Mouse (Mus musculus) Patski (cell line): Measurements from ENCODE around the gene Ucn2. TPM values are rescaled to one million over a fixed set of nuclear protein-coding genes. Genes with fewer than 3 reads are reported as not detected.

Experiments
- ATAC-seq: fragments of 100-300 bp; one replicate; pipeline ENCODE4 v1.8.0; 2021
- CTCF ChIA-PET: fragments of 350-600 bp; sonication (Branson Sonifier 250); formaldehyde crosslinking; loops from one replicate; lab custom pipeline; 2022; ENCODE audit warnings: inconsistent platforms; lab: Charles Lee
- POLR2A ChIA-PET: fragments of 350-600 bp; sonication (Branson Sonifier 250); formaldehyde crosslinking; loops from one replicate; lab custom pipeline; 2022; ENCODE audit warnings: antibody characterized with exemption, inconsistent platforms; lab: Charles Lee
- DNase-seq: peaks from one replicate; pipeline ENCODE4 v3.0.0-alpha.2; 2011; ENCODE audit warnings: low read depth, low spot score
- H3K27me3 ChIP-seq: fragments of 371-371 bp; one replicate; pipeline ENCODE4 v1.5.1; 2021
- CTCF ChIP-seq: fragments of 100-300 bp; IDR thresholded peaks from one replicate; pipeline ENCODE4 v1.5.1; 2021
- in situ Hi-C: fragments of 300-500 bp; cut with MboI; formaldehyde crosslinking; loops from 3 replicates; pipeline ENCODE4 v1.11.1; 2018; ENCODE audit warnings: low pct_unique_long_range_greater_than_20kb, mixed read lengths
- polyA plus RNA-seq: library from polyadenylated mRNA; unstranded; gene quantifications from one replicate; pipeline ENCODE4 v1.2.3, GENCODE M21; 2021

The Ucn2 gene
- polyA plus RNA-seq, 1 experiment from 2014 or later: 0.18 TPM

GRCm38 (mm10) chr9:108964338-108964737 lies 21.5 kb upstream of the Ucn2 start:
- DNase-seq (no peak), ATAC-seq (no peak)
- CTCF ChIA-PET: no interaction called here
- no peak for TF ChIP-seq CTCF
- in situ Hi-C loops: no loop called here
- POLR2A ChIA-PET: no interaction called here
- no peaks in the 10 kb centered on the region for H3K27me3 ChIP-seq

DNA sequence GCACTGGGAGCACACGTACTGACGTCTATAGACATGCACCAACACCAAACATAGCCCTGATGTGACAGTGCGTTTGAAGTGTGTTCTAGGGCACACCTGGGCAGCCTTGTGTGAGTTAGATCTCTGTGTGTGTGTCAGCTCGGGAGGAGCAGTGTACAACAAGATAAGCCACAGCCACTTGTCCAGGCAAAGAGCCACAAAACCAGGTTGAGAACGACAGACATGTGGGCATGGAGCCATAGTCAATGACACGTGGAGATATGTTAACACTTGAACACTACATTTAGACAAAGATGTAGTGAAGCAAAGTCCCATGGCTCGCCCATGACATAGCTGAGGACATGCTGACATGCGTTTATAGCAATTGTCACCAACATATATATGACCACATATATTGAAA lies 15.2 kb upstream of the Ucn2 start:
- CTCF ChIA-PET: no interaction called here
- ATAC-seq (no peak), DNase-seq (no peak)
- in situ Hi-C loops: no loop called here
- POLR2A ChIA-PET: no interaction called here
- no peak for TF ChIP-seq CTCF
- H3K27me3 ChIP-seq: no peaks in the 10 kb centered on the region

GRCm38 (mm10) chr9:108976483-108976882 lies 9.3 kb upstream of the Ucn2 start:
- POLR2A ChIA-PET: no interaction called here
- no peak for ATAC-seq
- in situ Hi-C loops: no loop called here
- CTCF ChIA-PET: no interaction called here
- TF ChIP-seq CTCF: no peak
- DNase-seq: no peak
- no peaks in the 10 kb centered on the region for H3K27me3 ChIP-seq

- CTCF ChIA-PET: no interaction called here
- POLR2A ChIA-PET: no interaction called here
- no peaks in the 10 kb centered on the region for H3K27me3 ChIP-seq
- ATAC-seq (peak; percentile 93), DNase-seq (peak; percentile 46)
- in situ Hi-C loops: no loop called here
- no peak for TF ChIP-seq CTCF
Measured at GRCm38 (mm10) chr9:108977966-108978365, 7.8 kb upstream of the Ucn2 start.

- in situ Hi-C loops: no loop called here
- no peaks in the 10 kb centered on the region for H3K27me3 ChIP-seq
- ATAC-seq (no peak), DNase-seq (no peak)
- ChIA-PET CTCF (no interaction called here), POLR2A (interaction anchor here (0.7 kb wide), 1 partner anchor 1188 kb away, joined by 4 read pairs; no protein-coding TSS in a partner anchor)
- no peak for TF ChIP-seq CTCF
Measured at GRCm38 (mm10) chr9:108982498-108982897, 3.3 kb upstream of the Ucn2 start.

DNA sequence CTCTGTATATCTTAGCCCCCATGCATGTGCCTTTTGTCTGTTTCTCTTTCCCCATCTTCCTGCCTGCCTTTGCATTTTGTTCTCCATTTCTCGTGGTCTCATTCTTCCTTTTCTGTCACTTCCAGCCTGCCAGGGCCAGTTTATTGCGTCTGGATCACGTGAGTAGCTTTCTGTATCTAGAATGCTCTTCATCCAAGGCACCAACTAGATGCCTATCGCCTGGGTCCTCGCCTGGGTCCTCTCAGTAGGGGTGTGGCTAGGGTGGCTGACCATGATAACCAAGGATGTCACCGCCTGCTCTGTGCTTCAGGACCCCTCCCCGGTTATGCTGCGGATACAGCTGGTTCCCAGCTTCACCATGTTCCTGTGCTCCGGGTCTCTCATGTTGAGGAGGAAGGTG lies 2.6 kb upstream of the Ucn2 start:
- no peak for DNase-seq
- ChIA-PET POLR2A (no interaction called here), CTCF (no interaction called here)
- no peaks in the 10 kb centered on the region for H3K27me3 ChIP-seq
- in situ Hi-C loops: no loop called here
- TF ChIP-seq CTCF: no peak
- ATAC-seq: no peak

GRCm38 (mm10) chr9:108987704-108988350 lies 2.0 kb downstream of the Ucn2 start:
- TF ChIP-seq CTCF: no peak
- CTCF ChIA-PET: no interaction called here
- DNase-seq (no peak), ATAC-seq (no peak)
- in situ Hi-C loops: no loop called here
- H3K27me3 ChIP-seq: no peaks in the 10 kb centered on the region
- POLR2A ChIA-PET: no interaction called here

- no peak for DNase-seq
- no peak for TF ChIP-seq CTCF
- no peak for ATAC-seq
- no peaks in the 10 kb centered on the region for H3K27me3 ChIP-seq
- ChIA-PET CTCF (no interaction called here), POLR2A (no interaction called here)
- in situ Hi-C loops: no loop called here
Measured at GRCm38 (mm10) chr9:108989802-108990461, 4.1 kb downstream of the Ucn2 start.

DNA sequence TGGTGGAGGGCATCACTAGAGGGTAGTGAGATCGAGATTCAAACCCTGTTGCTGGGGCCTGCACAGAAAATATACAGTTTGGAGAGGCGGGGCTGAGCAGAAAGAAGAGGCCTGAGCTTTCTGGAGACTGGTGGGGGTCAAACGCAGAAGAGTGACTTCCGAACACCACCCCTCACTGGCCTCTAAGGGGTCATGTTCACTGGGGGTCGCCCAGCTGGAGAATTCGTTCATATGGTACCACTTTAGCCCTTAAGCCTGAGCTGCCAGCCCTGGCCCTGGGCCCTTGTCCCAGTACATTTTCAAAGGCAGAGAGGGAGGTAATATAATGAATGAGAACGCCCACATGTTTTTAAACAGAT lies 4.6 kb downstream of the Ucn2 start:
- no peak for DNase-seq
- in situ Hi-C loops: no loop called here

DNA sequence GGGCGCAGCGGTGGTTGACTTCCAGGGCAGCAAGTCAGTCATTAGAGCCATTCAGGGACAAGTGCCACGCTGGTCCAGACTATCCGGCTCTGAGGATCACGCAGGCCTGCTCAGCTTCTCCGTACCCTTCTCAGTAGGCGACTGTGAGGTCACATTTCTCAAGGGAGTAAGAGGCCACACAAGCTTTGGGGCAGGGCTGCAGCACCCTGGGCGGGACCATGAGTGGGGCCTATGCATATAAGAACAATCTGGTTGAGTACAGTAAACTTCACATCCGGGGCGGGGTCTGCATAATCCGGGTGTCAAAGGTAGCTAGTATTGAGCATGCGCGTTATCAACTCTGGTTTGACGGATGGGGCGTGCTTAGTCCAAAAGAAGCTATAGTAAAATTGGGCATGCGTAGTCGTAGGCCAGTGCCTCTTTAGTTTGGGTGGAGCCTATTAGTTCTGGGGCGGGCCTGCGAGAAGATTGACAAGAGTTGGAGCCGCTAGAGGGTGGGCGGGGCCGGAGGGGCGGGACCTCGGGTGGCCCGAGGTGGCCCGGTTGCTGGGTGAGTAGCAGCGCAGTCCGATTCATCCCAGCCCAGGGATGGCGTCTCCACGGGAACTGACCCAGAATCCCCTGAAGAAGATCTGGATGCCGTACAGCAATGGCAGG lies 5.7 kb downstream of the Ucn2 start, which contains the start of gene Pfkfb4:
Gene Pfkfb4 (plus strand): TSS at position 351 of the 657 bp plus-strand sequence.
- DNase-seq (peak; percentile 90), ATAC-seq (peak; percentile 94)
- ChIA-PET POLR2A (no interaction called here), CTCF (interaction anchor here (0.7 kb wide), 1 partner anchor 51 kb away, joined by 3 read pairs; no protein-coding TSS in a partner anchor)
- in situ Hi-C loops: no loop called here
- H3K27me3 ChIP-seq: no peaks in the 10 kb centered on the region
- no peak for TF ChIP-seq CTCF

More for the DNA sequence above, 4.6 kb downstream of the Ucn2 start:
- ATAC-seq: no peak
- TF ChIP-seq CTCF: no peak
- POLR2A ChIA-PET: no interaction called here
- CTCF ChIA-PET: no interaction called here
- no peaks in the 10 kb centered on the region for H3K27me3 ChIP-seq

DNA sequence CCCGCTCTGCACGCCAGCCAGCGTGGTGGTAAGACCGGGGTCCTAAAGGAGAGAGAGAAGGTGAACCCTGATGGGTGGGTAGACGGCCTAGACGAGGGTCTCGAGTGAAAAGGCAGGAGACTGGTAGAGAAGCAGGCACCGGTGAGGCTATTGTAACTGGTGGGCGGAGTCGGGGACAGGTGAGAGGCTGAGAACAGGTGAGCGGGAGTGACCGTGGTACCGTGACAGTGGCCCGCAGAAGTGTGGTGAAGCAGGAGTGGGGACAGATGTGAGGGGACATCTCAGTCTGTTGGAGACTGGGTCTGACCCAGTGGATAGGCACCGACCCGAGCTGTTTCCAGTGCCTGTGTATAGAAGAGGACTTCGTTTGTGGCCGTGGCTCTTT lies 6.3 kb downstream of the Ucn2 start:
- no peak for DNase-seq
- CTCF ChIA-PET: interaction anchor here (0.6 kb wide), 1 partner anchor 76 kb away, joined by 3 read pairs; no protein-coding TSS in a partner anchor
- H3K27me3 ChIP-seq: no peaks in the 10 kb centered on the region
- POLR2A ChIA-PET: no interaction called here
- ATAC-seq: no peak
- TF ChIP-seq CTCF: no peak
- in situ Hi-C loops: no loop called here
